Mouse (Mus musculus) effector memory CD4-positive, alpha-beta T cell, adult 5 months (primary cell): Measurements from ENCODE around the gene Prkcq. TPM values are rescaled to one million over a fixed set of nuclear protein-coding genes. Genes with fewer than 3 reads are reported as not detected.

ENCODE experiments used
- polyA plus RNA-seq: library from polyadenylated mRNA; unstranded; fragments of 100-300 nt; shearing (Covaris generic); gene quantifications from one replicate; pipeline ENCODE4 v1.2.1, GENCODE M21; 2017

The Prkcq gene
- polyA plus RNA-seq, result 285 TPM

GRCm38 (mm10) chr2:11171754-11172501 is at the start of gene Prkcq:
Gene Prkcq (plus strand): TSS chr2:11172108.

